Mouse (Mus musculus): Measurements from ENCODE around the gene Pde4d.
"Not testable (repeated sequence)": the region's sequence is repeated elsewhere in the genome, so short reads cannot be mapped to it uniquely, and the experiment has no call there.

Pde4d gene

GRCm38 (mm10) chr13:108692883-108693550 lies 243.3 kb downstream of the Pde4d start:
- in situ Hi-C loops (cut with MboI) = no loop called here

- in situ Hi-C loops (cut with MboI) = no loop called here
These were observed 255.7 kb downstream of the Pde4d start for GRCm38 (mm10) chr13:108705441-108705840.

- in situ Hi-C loops (cut with MboI) = no loop called here
These were observed 264.3 kb downstream of the Pde4d start for GRCm38 (mm10) chr13:108714032-108714431.

GRCm38 (mm10) chr13:108715029-108715428 lies 265.3 kb downstream of the Pde4d start:
- in situ Hi-C loops (cut with MboI) = no loop called here

GRCm38 (mm10) chr13:108722234-108722633 lies 272.5 kb downstream of the Pde4d start:
- in situ Hi-C loops (cut with MboI) = no loop called here

- in situ Hi-C loops (cut with MboI) = not testable (repeated sequence)
These were observed 284.6 kb downstream of the Pde4d start for GRCm38 (mm10) chr13:108734356-108734755.

GRCm38 (mm10) chr13:108751155-108751840 lies 301.6 kb downstream of the Pde4d start:
- in situ Hi-C loops (cut with MboI) = no loop called here

GRCm38 (mm10) chr13:108757477-108757876 lies 307.7 kb downstream of the Pde4d start:
- in situ Hi-C loops (cut with MboI) = no loop called here

- in situ Hi-C loops (cut with MboI) = no loop called here
These were observed 308.6 kb downstream of the Pde4d start for GRCm38 (mm10) chr13:108758331-108758730.

- in situ Hi-C loops (cut with MboI) = no loop called here
These were observed 309.4 kb downstream of the Pde4d start for GRCm38 (mm10) chr13:108759140-108759539.

- in situ Hi-C loops (cut with MboI) = no loop called here
These were observed 313.5 kb downstream of the Pde4d start for GRCm38 (mm10) chr13:108763295-108763694.

GRCm38 (mm10) chr13:108766020-108766727 lies 316.4 kb downstream of the Pde4d start:
- in situ Hi-C loops (cut with MboI) = no loop called here

GRCm38 (mm10) chr13:108769465-108770056 lies 319.8 kb downstream of the Pde4d start:
- in situ Hi-C loops (cut with MboI) = no loop called here

GRCm38 (mm10) chr13:108772386-108772785 lies 322.6 kb downstream of the Pde4d start:
- in situ Hi-C loops (cut with MboI) = no loop called here

GRCm38 (mm10) chr13:108774981-108775380 lies 325.2 kb downstream of the Pde4d start:
- in situ Hi-C loops (cut with MboI) = no loop called here

- in situ Hi-C loops (cut with MboI) = no loop called here
These were observed 326.1 kb downstream of the Pde4d start for GRCm38 (mm10) chr13:108775882-108776281.

GRCm38 (mm10) chr13:108797620-108798019 lies 347.9 kb downstream of the Pde4d start:
- in situ Hi-C loops (cut with MboI) = not testable (repeated sequence)

- in situ Hi-C loops (cut with MboI) = no loop called here
These were observed 359.4 kb downstream of the Pde4d start for GRCm38 (mm10) chr13:108809191-108809590.

GRCm38 (mm10) chr13:108812956-108813355 lies 363.2 kb downstream of the Pde4d start:
- in situ Hi-C loops (cut with MboI) = no loop called here

GRCm38 (mm10) chr13:108819846-108820408 lies 370.2 kb downstream of the Pde4d start:
- in situ Hi-C loops (cut with MboI) = no loop called here

GRCm38 (mm10) chr13:108820487-108820886 lies 370.7 kb downstream of the Pde4d start:
- in situ Hi-C loops (cut with MboI) = no loop called here

- in situ Hi-C loops (cut with MboI) = no loop called here
These were observed 371.5 kb downstream of the Pde4d start for GRCm38 (mm10) chr13:108821270-108821669.
